Mouse (Mus musculus): Measurements from ENCODE around the gene Prph.

The Prph gene

DNA sequence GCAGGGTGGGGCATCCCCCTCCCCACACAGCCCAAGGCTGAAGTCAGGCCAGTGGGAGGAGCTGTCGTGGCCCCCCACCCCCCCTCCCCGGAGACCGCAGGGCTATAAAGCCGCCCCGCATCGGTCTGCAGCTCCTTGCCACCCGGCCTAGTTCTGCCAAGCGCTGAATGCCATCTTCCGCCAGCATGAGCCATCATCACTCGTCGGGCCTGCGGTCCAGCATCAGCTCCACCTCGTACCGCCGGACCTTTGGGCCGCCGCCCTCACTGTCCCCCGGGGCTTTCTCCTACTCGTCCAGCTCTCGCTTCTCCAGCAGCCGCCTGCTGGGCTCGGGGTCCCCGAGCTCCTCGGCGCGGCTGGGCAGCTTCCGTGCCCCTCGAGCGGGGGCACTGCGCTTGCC, at the start of gene Prph:
Prph (plus strand) TSS at position 135 of the 400 bp plus-strand sequence.
- no peak for DNase-seq (ENCODE audit: extremely low read depth, low read depth)

DNA sequence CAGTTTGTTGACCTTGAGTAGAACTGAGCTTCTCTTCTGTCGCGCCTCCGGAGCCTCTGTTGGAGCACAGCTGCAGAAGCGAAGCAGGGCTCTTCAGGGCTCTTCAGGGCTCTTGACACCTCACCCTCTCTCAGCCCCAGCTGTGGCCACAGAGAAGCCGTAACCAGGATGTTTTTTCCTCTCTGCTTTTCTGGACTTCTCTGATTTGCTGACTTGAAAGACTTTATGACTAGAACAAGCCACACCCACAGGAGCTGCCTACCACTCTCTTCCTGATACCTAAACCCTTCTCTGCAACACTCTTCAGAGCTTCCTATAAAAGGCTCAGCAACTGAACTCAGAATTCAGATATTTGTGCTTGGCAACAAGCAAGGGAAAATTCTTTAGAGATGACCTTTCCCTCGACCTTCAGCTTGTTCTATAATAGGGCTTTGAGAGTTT, 46.2 kb upstream of the Prph start:
- no peak for DNase-seq (ENCODE audit: extremely low read depth, low read depth)

DNA sequence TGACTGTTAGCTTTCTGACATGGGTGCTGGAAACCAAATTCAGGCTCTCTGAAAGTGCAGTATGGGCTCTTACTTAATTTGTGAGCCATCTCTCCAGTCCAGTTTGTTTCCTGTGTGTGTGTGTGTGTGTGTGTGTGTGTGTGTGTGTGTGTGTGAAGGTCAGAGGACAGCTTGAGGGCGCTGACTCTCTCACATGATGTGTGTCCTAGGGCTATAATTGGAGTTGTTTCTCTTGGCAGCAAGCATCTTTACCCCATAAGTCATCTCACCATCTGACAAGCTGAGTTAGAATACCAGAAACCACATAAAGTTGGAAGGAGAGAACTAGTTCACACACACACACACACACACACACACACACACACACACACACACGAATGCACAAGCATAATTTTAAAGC, 44.1 kb upstream of the Prph start:
- DNase-seq (ENCODE audit: extremely low read depth, low read depth), result no peak

DNA sequence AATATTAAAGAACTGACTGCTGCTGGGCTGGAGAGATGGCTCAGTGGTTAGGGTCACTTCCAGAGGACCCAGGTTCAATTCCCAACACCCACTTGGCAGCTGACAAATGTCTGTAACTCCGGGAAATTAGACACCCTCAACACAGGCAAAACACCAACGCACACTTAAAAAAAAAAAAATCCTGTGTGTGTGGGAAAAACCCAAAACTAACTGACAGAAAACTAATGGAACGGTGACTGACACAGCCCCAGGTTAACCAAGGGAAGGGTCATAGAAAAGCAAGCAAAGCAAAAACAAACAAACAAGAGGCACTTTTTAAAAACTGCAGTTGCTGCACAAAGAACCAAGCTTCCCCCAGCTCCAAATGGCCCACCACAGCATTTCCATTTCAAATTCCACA, 43.0 kb upstream of the Prph start:
- no peak for DNase-seq (ENCODE audit: extremely low read depth, low read depth)

GRCm38 (mm10) chr15:99014496-99015030, 40.4 kb upstream of the Prph start:
- no peak for DNase-seq (ENCODE audit: extremely low read depth, low read depth)

GRCm38 (mm10) chr15:99017355-99017761, 37.6 kb upstream of the Prph start:
- no peak for DNase-seq (ENCODE audit: extremely low read depth, low read depth)

DNA sequence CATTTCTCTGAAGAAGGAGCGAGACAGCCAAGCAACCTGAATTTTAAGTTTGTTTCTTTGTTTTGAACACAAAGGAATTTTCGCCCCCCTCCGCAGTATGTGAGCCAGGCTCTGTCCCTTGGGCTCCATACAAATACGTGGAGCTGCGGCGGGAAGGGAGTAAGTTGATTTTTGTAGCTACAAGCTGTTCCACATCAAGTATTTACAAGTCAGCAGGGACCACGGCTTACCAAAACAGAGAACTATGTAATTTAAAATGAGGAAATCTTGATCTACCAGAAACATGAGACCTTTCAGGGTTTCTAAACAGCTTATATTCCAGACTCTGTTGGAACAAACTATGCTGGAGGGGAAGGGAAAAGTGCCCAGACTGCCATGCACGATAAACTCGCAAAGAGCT, 37.0 kb upstream of the Prph start:
- DNase-seq (ENCODE audit: extremely low read depth, low read depth), result no peak

DNA sequence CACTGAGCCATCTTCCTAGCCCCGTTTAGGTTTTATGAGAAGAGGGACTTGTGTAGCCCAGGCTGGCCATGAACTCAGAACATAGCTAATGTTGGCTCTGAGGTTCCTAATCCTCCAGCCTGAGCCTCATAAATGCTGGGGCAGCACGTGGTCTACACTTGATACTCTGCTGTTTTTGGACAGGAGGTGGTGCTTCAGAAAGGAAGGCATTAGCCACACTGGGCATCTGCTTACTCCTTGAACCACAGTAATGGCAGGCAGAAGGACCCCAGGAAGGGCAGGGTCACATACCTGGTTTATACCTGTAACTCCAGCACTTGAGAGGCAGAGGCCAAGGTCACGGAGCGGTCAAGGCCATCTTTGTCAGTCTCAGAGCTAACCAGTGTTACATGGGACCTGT, 36.3 kb upstream of the Prph start:
- DNase-seq (ENCODE audit: extremely low read depth, low read depth), result no peak

GRCm38 (mm10) chr15:99019436-99019835, 35.5 kb upstream of the Prph start:
- no peak for DNase-seq (ENCODE audit: extremely low read depth, low read depth)

DNA sequence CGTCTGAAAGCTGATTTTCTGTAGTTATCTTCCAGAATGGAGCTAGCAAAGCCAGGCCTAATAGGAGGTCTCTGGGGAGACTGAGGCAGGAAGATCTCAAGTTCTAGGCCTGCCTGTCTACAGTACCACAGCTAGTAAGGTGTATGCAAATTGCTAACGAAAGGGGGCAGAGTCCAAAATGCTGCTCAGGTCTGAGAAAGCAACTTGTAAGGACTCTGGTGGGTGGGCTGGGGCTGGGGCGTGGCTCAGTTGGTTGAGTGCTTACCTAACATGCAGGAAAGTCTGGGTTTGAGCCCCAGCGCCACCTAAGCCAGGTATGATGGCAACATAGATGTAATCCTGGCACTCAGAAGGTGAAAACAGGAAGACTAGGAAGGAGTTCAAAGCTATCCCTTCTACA, 34.8 kb upstream of the Prph start:
- DNase-seq (ENCODE audit: extremely low read depth, low read depth), result no peak

GRCm38 (mm10) chr15:99021255-99021654, 33.7 kb upstream of the Prph start:
- no peak for DNase-seq (ENCODE audit: extremely low read depth, low read depth)

- peak; percentile 93 for DNase-seq (ENCODE audit: extremely low read depth, low read depth)
Measured at GRCm38 (mm10) chr15:99024668-99025314, 30.2 kb upstream of the Prph start.

GRCm38 (mm10) chr15:99025414-99025813, 29.6 kb upstream of the Prph start:
- peak; percentile 73 for DNase-seq (ENCODE audit: extremely low read depth, low read depth)

- DNase-seq (ENCODE audit: extremely low read depth, low read depth), result peak; percentile 83
Measured at GRCm38 (mm10) chr15:99026259-99026658, 28.7 kb upstream of the Prph start.

- DNase-seq (ENCODE audit: extremely low read depth, low read depth), result no peak
Measured at GRCm38 (mm10) chr15:99027116-99027515, 27.9 kb upstream of the Prph start.

GRCm38 (mm10) chr15:99028874-99029458, 26.0 kb upstream of the Prph start:
- DNase-seq (ENCODE audit: extremely low read depth, low read depth), result peak; percentile 79

DNA sequence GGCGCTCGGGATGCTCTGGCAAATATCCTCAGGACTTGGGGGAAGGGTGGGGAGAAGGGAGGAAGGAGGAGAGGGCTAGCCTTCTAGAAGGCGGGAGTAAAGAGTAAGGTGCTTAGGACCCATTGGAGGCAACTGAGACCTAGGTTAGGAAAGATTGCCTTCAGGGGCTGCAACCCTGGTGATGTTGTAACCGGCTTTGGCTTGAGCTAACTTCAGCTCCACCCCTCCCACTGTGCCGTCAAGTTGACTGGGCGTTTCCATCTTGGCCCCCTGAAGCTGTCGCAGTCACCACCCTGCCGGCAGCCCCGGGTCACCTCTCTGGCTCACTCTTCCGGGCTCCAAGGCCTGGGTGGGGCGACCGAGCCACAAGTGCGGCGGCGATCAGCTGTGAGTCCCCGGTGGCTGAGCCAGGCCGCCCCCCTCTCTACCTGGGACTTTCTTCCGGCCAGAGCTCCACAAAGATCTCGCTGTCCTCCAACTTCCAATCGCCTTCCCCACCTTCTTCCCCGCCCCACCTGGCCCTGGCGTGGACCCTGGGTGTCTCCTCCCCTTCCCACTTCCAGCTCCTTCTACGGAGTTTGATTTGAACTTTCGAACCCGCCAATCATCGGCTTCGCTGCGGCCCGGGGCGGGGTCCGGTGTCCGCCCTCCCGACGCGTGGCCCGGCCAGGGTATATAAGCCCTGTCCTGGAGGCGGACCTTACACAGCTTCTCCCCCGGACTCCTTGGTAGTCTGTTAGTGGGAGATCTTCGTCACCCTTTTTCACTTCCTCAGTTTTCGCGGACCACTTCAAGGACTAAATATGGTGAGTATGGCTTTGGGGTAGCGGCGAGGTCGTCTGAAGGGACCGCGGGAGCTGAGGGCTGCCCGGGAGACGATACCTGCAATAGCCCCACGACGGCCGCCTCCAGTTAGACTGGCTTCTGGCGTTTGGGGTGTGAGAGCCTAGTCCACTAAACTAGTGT, 25.1 kb upstream of the Prph start, which contains the start of gene Tuba1c:
Tuba1c (plus strand) TSS at position 273 of the 966 bp plus-strand sequence.
- peak; percentile 96 for DNase-seq (ENCODE audit: extremely low read depth, low read depth)

DNA sequence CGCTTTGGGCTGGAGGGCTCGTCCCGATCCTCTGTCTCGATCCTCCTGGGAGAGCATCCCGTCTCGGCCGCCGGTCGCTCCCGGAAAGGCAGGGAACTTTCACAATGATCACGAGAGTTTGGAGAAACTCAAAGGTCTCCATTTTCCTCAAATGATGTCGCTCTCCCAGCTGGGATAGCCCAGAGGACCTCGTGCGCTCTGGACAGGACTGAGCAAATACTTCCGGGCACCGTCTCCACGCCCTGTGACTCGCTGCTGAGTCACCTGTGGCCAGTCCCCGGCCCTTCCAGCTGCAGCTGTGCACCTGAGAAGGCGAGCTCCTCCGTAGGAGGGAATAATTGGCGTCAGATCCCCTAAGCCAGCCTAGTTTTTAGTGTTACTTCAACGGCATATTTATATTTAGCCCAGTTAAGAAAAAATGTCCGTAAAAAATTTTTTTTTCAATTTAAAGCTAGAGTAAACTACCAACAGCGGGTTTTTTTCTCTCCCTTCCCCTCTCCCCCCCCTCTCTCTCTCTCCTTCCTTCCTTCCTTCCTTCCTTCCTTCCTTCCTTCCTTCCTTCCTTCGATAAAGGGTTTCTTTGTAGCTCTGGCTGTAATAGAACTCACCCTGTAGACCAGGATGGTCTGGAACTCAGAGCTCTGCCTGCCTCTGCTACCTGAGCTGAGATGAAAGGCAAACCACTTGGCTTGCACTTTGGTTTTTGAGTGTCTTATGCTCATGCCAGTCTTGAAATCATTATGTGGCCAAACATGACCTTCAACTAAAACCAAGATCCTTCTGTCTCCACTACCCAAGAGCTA, 24.2 kb upstream of the Prph start:
- peak; percentile 36 for DNase-seq (ENCODE audit: extremely low read depth, low read depth)

- peak; percentile 38 for DNase-seq (ENCODE audit: extremely low read depth, low read depth)
Measured at GRCm38 (mm10) chr15:99031388-99031675, 23.6 kb upstream of the Prph start.

GRCm38 (mm10) chr15:99032041-99032725, 22.8 kb upstream of the Prph start:
- DNase-seq (ENCODE audit: extremely low read depth, low read depth), result peak; percentile 26
